Mouse (Mus musculus): ENCODE results near the gene Srpk1.

- TF ChIP-seq POLR2A (IDR thresholded peaks at IDR 0.05; ENCODE audit: low read depth, low read length) (no peak), CTCF (IDR thresholded peaks at IDR 0.05; ENCODE audit: extremely low read depth, insufficient read length, insufficient replicate concordance, low read depth, low read length) (no peak)
Observed at GRCm38 (mm10) chr17:28572941-28573340, 49.6 kb downstream of the Srpk1 start.
